Mouse (Mus musculus) layer of hippocampus, postnatal 10 days (tissue): ENCODE measurements at regions not wholly inside any gene's neighbourhood (a gene's known extent, or its start where the extent isn't known, plus 50 kb on each side); places are given as distances from the start of the nearest gene placed in this dataset.
A peak's percentile ranks its signal among the peaks of the same experiment; 100 is the strongest.
"Not testable (repeated sequence)": the region's sequence is repeated elsewhere in the genome, so short reads cannot be mapped to it uniquely, and the experiment has no call there.

ENCODE experiments used
- DNase-seq, 2 experiments: peaks; one replicate each; pipeline ENCODE4 v3.0.0; 2021; ENCODE audit warnings: low spot score in 2 of 2

GRCm38 (mm10) chr13:99128979-99129378 lies 55.6 kb upstream of the Zfp366 start:
- peak in 1 of 2 experiments; percentile 22 for DNase-seq

DNA sequence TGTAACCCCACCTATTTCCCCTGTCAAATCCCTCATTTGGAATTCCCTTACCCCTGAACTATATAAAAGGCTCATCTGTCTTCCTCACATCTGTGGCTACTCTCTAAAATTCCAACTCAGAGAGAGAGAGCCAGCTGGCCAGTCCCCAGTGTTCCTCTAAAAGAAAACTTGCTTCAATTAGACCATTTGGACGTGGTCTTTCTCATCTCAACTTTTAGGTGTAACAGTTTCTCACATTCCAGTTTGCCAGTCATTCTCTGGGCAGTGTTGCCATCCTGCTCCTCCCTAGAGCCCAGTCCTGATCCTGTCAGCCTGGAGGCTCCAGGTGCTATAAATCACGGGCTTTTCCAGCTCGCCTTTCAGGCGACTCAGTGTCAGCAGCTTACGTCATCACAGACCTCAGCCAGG lies 56.3 kb upstream of the Zfp366 start:
- no peak for DNase-seq

- DNase-seq = no peak
These were observed 56.9 kb upstream of the Zfp366 start for GRCm38 (mm10) chr13:99127716-99128115.

DNA sequence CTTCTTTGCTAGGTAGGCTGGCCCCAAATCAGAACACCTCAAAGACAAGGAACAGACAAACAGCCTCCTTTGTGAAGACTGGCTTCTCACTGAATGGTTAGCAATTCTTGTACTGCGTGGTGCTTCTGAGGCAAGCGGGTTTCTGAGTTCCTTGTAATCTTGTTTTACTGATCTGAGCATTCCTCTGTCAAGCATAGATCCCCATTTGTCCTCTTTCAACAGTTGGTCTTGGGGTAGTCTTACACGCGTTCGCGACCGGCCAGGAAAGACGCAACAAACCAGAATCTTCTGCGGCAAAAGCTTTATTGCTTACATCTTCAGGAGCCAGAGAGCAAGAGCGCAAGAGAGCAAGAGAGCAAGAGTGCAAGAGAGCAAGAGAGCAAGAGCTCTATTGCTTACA lies 57.7 kb upstream of the Zfp366 start:
- not testable (repeated sequence) for DNase-seq

- DNase-seq = no peak
These were observed 58.1 kb upstream of the Zfp366 start for GRCm38 (mm10) chr13:99126538-99126937.

DNA sequence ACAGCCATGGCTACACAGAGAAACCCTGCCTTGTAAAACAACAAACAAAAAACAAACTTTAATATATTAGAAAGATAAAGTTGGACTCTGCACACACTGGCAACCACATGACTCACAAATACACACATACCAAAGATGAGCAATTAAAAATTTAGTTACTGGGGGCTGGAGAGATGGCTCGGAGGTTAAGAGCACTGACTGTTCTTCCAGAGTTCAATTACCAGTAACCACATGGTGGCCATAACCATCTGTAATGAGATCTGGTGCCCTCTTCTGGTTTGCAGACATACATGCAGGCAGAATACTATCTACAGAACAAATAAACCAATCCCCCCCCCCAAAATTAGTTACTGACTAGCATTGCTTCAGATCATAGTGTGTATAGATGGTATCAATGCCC lies 58.7 kb upstream of the Zfp366 start:
- DNase-seq = no peak

GRCm38 (mm10) chr13:99124894-99125570 lies 59.6 kb upstream of the Zfp366 start:
- DNase-seq = no peak

GRCm38 (mm10) chr13:99124141-99124540 lies 60.5 kb upstream of the Zfp366 start:
- no peak for DNase-seq

DNA sequence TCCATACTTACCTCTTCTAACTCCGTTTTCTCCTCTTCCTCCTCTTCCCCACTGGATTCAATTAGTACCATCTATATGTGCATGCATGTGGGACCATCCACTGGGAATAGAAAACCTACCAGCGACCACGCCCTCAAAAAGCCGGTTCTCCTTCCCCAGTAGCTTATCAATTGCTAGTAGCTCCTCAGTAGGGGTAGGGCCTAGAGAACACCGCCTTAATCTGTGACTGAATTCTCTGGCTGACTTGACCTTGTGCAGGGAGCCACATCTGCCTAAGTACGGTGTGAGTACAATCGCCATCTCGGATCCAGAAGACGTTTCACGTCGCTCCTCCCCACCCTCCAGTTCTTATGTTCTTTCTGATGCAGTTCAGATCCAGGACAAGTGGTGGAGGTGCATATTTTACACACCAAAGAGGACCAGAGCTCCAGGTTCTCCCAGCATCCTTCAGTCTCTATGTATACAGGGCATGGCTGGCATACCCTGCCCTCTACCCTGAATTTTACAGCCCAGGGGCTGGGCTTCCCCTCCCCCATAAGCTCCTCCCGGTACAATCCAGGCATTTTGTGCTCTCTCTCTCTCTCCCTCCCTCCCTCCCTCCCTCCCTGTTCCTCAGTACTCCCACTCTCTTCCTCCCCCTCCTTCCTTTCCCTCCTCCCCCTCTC lies 61.0 kb upstream of the Zfp366 start:
- no peak for DNase-seq

DNA sequence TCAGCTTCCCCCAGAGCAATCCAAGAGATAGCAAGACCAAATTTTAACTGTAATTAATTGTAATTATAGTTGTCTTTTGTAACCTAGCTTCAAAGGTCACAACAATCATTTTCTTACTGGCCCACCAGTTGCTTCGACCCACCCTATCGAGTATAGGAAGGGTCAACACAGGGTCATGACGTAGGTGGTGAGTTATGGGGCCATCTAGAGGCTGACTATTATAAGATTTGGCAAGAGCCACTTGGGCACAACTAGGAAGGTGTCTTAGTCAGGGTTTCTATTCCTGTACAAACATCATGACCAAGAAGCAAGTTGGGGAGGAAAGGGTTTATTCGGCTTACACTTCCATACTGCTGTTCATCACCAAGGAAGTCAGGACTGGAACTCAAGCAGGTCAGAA lies 62.1 kb upstream of the Zfp366 start:
- not testable (repeated sequence) for DNase-seq

DNA sequence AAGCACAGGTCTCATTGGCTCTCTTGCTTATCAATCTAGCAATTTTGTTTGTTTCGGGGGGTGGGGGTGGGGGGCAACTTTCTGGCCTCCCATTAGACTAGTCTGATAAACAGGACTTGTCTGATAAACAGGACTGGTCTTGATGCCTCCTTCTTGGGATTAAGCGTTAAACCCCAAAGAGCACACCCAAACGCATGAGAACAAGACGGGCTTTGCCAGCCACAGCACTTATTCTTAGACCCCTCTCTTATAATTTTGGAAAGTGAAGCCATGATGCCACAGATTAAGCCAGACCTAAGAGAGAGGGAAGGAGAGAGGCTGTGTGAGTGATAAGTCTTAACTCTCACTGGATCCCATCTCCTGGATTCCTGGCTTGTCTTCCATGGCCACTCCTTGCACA lies 63.5 kb upstream of the Zfp366 start:
- no peak for DNase-seq

GRCm38 (mm10) chr13:99119941-99120340 lies 64.7 kb upstream of the Zfp366 start:
- DNase-seq = no peak

DNA sequence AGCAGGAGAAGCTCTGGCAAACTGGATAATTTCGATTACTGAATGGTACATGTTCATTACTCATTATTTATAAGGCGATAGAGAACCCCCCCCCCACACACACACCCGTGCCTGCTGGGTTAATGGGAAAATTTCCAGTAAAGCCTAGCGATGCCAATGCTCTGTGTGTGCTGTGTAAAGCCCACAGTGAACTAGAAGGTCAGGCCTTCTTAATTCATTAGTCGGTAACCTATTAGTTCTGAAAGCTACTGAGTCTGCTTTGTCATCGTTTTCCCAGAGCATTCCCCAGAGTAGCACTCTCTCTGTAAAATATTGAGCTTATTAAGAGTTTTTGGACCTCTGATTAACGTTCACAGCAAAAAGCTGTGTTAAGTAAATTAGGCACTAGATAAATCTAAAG lies 65.7 kb upstream of the Zfp366 start:
- no peak for DNase-seq

DNA sequence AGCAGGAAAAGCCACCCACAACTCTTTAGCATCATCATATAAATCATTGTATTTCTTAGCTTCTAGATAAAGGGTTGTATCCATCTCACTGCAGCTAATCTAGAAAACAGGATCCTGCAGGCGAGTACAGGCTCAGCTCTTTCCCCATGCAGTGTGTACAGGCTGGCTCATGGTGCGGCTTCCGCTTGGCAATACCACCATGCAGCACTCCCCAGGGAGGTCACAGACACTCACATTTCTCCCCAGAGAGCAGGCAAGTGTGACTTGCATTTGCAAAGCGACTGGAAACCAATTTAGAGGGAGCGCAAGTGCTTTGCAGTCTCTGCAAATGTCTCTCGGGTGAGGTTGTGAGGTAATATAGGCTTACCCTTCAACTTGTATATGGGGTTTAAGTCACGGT lies 69.1 kb upstream of the Zfp366 start:
- no peak for DNase-seq

DNA sequence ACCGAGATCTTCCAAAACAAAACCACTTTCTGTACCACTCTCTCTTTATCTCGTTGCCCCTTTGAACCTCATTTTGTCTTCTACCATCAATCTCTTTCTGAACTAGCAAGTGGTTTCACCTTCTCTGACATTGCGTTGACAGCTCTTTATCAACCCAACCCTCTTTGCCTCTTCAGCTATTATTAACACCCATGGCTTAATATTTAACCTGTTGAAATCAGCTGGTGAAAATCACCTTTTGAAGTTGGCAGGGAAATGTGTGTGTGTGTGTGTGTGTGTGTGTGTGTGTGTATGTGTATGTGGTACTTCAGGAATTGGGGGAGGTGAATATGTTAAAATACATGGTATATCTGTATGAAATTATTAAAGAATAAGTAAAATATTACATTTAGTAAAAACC lies 70.1 kb upstream of the Zfp366 start:
- DNase-seq = no peak

GRCm38 (mm10) chr13:99111736-99112386 lies 72.8 kb upstream of the Zfp366 start:
- no peak for DNase-seq

- DNase-seq = no peak
These were observed 76.6 kb upstream of the Zfp366 start for GRCm38 (mm10) chr13:99107983-99108382.

- DNase-seq = no peak
These were observed 82.4 kb upstream of the Zfp366 start for GRCm38 (mm10) chr13:99102089-99102681.

- DNase-seq = peak; percentile 62 to 69
These were observed 83.9 kb upstream of the Zfp366 start for GRCm38 (mm10) chr13:99100430-99101409.

DNA sequence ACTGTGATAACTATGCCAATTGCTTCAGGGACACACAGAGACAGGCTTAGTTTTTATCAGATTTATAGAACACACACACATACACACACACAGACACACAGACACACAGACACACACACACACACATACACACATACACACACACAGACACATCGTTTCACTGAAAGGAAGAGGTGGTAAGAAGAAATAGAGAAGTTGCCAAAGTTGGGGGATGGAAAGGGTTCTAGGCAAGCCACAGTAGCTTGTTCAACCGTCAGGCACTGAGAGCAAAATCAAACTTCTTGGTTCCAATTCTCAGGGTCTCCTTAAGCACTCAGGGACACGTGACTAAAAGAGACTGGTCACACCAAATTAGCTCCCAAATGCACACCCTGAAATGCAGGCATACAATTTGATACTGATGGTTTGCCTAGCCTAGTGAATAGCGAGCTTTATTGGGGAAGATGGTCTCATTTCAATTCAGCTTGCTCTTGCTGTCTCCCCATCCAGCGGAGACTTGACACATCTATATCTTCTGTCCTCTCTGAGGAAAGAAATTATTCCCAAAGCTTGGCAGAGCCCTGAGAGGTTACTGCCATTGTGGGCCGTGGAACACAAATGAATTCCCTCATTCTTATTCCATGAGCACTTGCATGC lies 84.7 kb upstream of the Zfp366 start:
- DNase-seq = peak; percentile 38 to 48
